In genomic region chr3:149068821-149069220, GRCm38 (mm10) we compare ENCODE assay signal across 23 mouse cellular contexts.
A peak's percentile ranks its signal among the peaks of the same experiment; 100 is the strongest.
DNase-seq lines count a peak whose midpoint lies in the region; ATAC-seq lines count a peak whose summit lies in the region.
"Had no signal": no experiment of that assay in that cellular context is flagged by ENCODE, and none has a peak within 500 bp of the region (broad histone marks: within the 10 kb centered on the region; RNA-seq: fewer than 3 reads in every experiment).

No protein-coding gene starts in this region.

- no peak overlapping the region for H3K27ac ChIP-seq in forebrain, embryonic 13.5 days
- no peak overlapping the region for H3K27ac ChIP-seq in forebrain, embryonic 10.5 days
- H3K27ac ChIP-seq in neural tube, embryonic 11.5 days (ENCODE audit: low read depth, low read length): no peak overlapping the region
- H3K27ac ChIP-seq in midbrain, embryonic 15.5 days: no peak overlapping the region
- H3K27ac ChIP-seq: embryonic facial prominence, embryonic 15.5 days; kidney, postnatal 0 days; limb, embryonic 15.5 days; stomach, postnatal 0 days had no signal

- H3K9ac ChIP-seq in forebrain, embryonic 13.5 days: no peak overlapping the region
- H3K9ac ChIP-seq in neural tube, embryonic 11.5 days (ENCODE audit: low read length): no peak overlapping the region
- no peak overlapping the region for H3K9ac ChIP-seq in midbrain, embryonic 15.5 days
- H3K9ac ChIP-seq: embryonic facial prominence, embryonic 15.5 days; limb, embryonic 15.5 days had no signal

- DNase-seq in forebrain, embryonic 10.5 days (ENCODE audit: extremely low spot score, low spot score): no peak
- no peak for DNase-seq in neural tube, embryonic 11.5 days (ENCODE audit: low spot score)
- no peak for DNase-seq in neural tube, embryonic 10.5 days (ENCODE audit: extremely low spot score, low spot score)
- no peak for DNase-seq in thymus, postnatal 10 days (ENCODE audit: low spot score in 2 of 2)
- no peak for DNase-seq in ovary, adult 18-20 months (ENCODE audit: low spot score)
- no peak for DNase-seq in ovary, postnatal 10 days (ENCODE audit: low spot score)
- DNase-seq: adrenal gland, postnatal 10 days; cerebellum, adult 11 months; cerebellum, postnatal 14 days; heart, postnatal 10 days; kidney, adult 18-20 months; right cerebral cortex, postnatal 4 days; thymus, postnatal 36 days had no signal

- 60% methylated on average over 7 of the region's 7 CpGs for WGBS in forebrain, embryonic 13.5 days
- WGBS in forebrain, embryonic 10.5 days: 85% methylated on average over 7 of the region's 7 CpGs
- 77% methylated on average over 7 of the region's 7 CpGs for WGBS in neural tube, embryonic 11.5 days
- WGBS in midbrain, embryonic 15.5 days: 53% methylated on average over 7 of the region's 7 CpGs

- no peak overlapping the region for H3K4me3 ChIP-seq in forebrain, embryonic 13.5 days
- H3K4me3 ChIP-seq in forebrain, embryonic 10.5 days: no peak overlapping the region
- H3K4me3 ChIP-seq in neural tube, embryonic 11.5 days (ENCODE audit: low read depth, low read length): no peak overlapping the region
- H3K4me3 ChIP-seq in midbrain, embryonic 15.5 days: no peak overlapping the region
- H3K4me3 ChIP-seq: embryonic facial prominence, embryonic 15.5 days; limb, embryonic 15.5 days had no signal

- H3K36me3 ChIP-seq in forebrain, embryonic 13.5 days (ENCODE audit: poor library complexity, severe bottlenecking): no peaks in the 10 kb centered on the region
- no peaks in the 10 kb centered on the region for H3K36me3 ChIP-seq in forebrain, embryonic 10.5 days (replicated peaks)
- H3K36me3 ChIP-seq in neural tube, embryonic 11.5 days (ENCODE audit: control insufficient read depth, insufficient read depth, low read length): no peaks in the 10 kb centered on the region
- H3K36me3 ChIP-seq in midbrain, embryonic 15.5 days (replicated peaks): no peaks in the 10 kb centered on the region
- H3K36me3 ChIP-seq: embryonic facial prominence, embryonic 15.5 days; G1E; limb, embryonic 15.5 days had no signal

- H3K9me3 ChIP-seq in forebrain, embryonic 13.5 days (replicated peaks): no peaks in the 10 kb centered on the region
- H3K9me3 ChIP-seq in forebrain, embryonic 10.5 days: no peaks in the 10 kb centered on the region
- H3K9me3 ChIP-seq in neural tube, embryonic 11.5 days (ENCODE audit: control insufficient read depth, low read length): no peaks in the 10 kb centered on the region
- no peaks in the 10 kb centered on the region for H3K9me3 ChIP-seq in midbrain, embryonic 15.5 days
- H3K9me3 ChIP-seq: embryonic facial prominence, embryonic 15.5 days; limb, embryonic 15.5 days had no signal

- no peaks in the 10 kb centered on the region for H3K4me1 ChIP-seq in forebrain, embryonic 13.5 days
- H3K4me1 ChIP-seq in forebrain, embryonic 10.5 days: peaks cover 17% of the 10 kb centered on the region
- no peaks in the 10 kb centered on the region for H3K4me1 ChIP-seq in neural tube, embryonic 11.5 days (ENCODE audit: control insufficient read depth, insufficient read depth, low read length)
- H3K4me1 ChIP-seq in midbrain, embryonic 15.5 days: no peaks in the 10 kb centered on the region
- H3K4me1 ChIP-seq: limb, embryonic 15.5 days had no signal

- H3K4me2 ChIP-seq in forebrain, embryonic 13.5 days: no peak overlapping the region
- no peak overlapping the region for H3K4me2 ChIP-seq in neural tube, embryonic 11.5 days (ENCODE audit: low read depth)
- no peak overlapping the region for H3K4me2 ChIP-seq in midbrain, embryonic 15.5 days
- H3K4me2 ChIP-seq: embryonic facial prominence, embryonic 15.5 days; heart, embryonic 11.5 days; limb, embryonic 15.5 days had no signal

- peak; percentile 73; the same call in 1 of the 2 replicates for ATAC-seq in forebrain, embryonic 13.5 days
- peak; percentile 31; the same call in 1 of the 2 replicates for ATAC-seq in neural tube, embryonic 11.5 days (ENCODE audit: insufficient read depth, low FRiP score, low TSS enrichment)
- ATAC-seq in midbrain, embryonic 15.5 days (replicated peaks): peak; percentile 75
- ATAC-seq: activated CD4-positive, CD25-positive, alpha-beta regulatory T cell, adult 4 months; lung, postnatal 0 days had no signal

- no peaks in the 10 kb centered on the region for H3K27me3 ChIP-seq in forebrain, embryonic 13.5 days
- no peaks in the 10 kb centered on the region for H3K27me3 ChIP-seq in forebrain, embryonic 10.5 days (ENCODE audit: poor library complexity, severe bottlenecking)
- H3K27me3 ChIP-seq in neural tube, embryonic 11.5 days (ENCODE audit: control insufficient read depth, insufficient read depth, low read length): no peaks in the 10 kb centered on the region
- H3K27me3 ChIP-seq in midbrain, embryonic 15.5 days (replicated peaks): no peaks in the 10 kb centered on the region
- H3K27me3 ChIP-seq: embryonic facial prominence, embryonic 15.5 days; limb, embryonic 15.5 days had no signal
